Mouse (Mus musculus) kidney, adult 2 months (tissue): ENCODE measurements around the gene Isy1.

ENCODE experiments used
- CTCF ChIP-seq: fragments of 200-500 bp; conservative IDR thresholded peaks from 2 replicates; pipeline ENCODE4 v1.5.1; 2011; ENCODE audit warnings: low read depth, mild to moderate bottlenecking, control low read depth, low read length, moderate library complexity, mixed read lengths; ENCODE audit not compliant: insufficient read depth, insufficient read length
- POLR2A ChIP-seq: fragments of 200-500 bp; IDR thresholded peaks from one replicate; pipeline ENCODE4 v1.6.1; 2011; ENCODE audit warnings: low read depth, low read length, control low read depth

- TF ChIP-seq CTCF (no peak), POLR2A (no peak)
Observed at GRCm38 (mm10) chr6:87882816-87883215, 44.2 kb upstream of the Isy1 start.
